Mouse (Mus musculus) hindbrain, embryonic 16.5 days (tissue): ENCODE results near the gene Samd4b. TPM values are rescaled to one million over a fixed set of nuclear protein-coding genes. Genes with fewer than 3 reads are reported as not detected.
A peak's percentile ranks its signal among the peaks of the same experiment; 100 is the strongest.

Experiments used
- ATAC-seq: fragments of 200-750 bp; cut with Nextera tagmentation; 2 replicates; pipeline ENCODE4 v1.8.0; 2017; ENCODE audit warnings: moderate TSS enrichment, moderate library complexity
- H3K27ac ChIP-seq: fragments of 300-500 bp; sonication (generic); 2 replicates; pipeline ENCODE4 v1.5.1; 2014; ENCODE audit warnings: low read depth, mild to moderate bottlenecking, control low read depth, low read length, moderate library complexity
- H3K27me3 ChIP-seq: fragments of 300-500 bp; sonication (generic); replicated peaks from 2 replicates; pipeline ENCODE4 v1.6.1; 2014; ENCODE audit warnings: low read length; ENCODE audit not compliant: control insufficient read depth, insufficient read depth
- H3K36me3 ChIP-seq: fragments of 300-500 bp; sonication (generic); 2 replicates; pipeline ENCODE4 v1.6.1; 2014; ENCODE audit warnings: mild to moderate bottlenecking, low read length, moderate library complexity, mixed read lengths; ENCODE audit not compliant: control insufficient read depth, insufficient read depth
- H3K4me1 ChIP-seq: fragments of 300-500 bp; sonication (generic); 2 replicates; pipeline ENCODE4 v1.6.1; 2014; ENCODE audit warnings: low read depth, low read length; ENCODE audit not compliant: control insufficient read depth, insufficient read depth
- H3K4me2 ChIP-seq: fragments of 300-500 bp; sonication (generic); 2 replicates; pipeline ENCODE4 v1.6.1; 2014; ENCODE audit warnings: mild to moderate bottlenecking, low read length, control low read depth, moderate library complexity
- H3K4me3 ChIP-seq: fragments of 300-500 bp; sonication (generic); 2 replicates; pipeline ENCODE4 v1.5.1; 2014; ENCODE audit warnings: mild to moderate bottlenecking, low read length, control low read depth, moderate library complexity
- H3K9ac ChIP-seq: fragments of 300-500 bp; sonication (generic); 2 replicates; pipeline ENCODE4 v1.6.1; 2014; ENCODE audit warnings: low read depth, mild to moderate bottlenecking, control low read depth, low read length, moderate library complexity
- H3K9me3 ChIP-seq: fragments of 300-500 bp; sonication (generic); 2 replicates; pipeline ENCODE4 v1.6.1; 2014; ENCODE audit warnings: mild to moderate bottlenecking, low read length, moderate library complexity; ENCODE audit not compliant: control insufficient read depth
- whole genome bisulfite sequencing: fragments of 180-500 bp; shearing (Covaris S2); extraction: QIAGEN DNeasy Blood & Tissue Kit; methylation state at CpG from one replicate; pipeline ENCODE4 v1.1.7; 2014; 5-methylcytosine and 5-hydroxymethylcytosine counted together
- polyA plus RNA-seq: library from polyadenylated mRNA; unstranded; fragments of >200 nt; fragmentation: Nextera tagmentation; extraction: Ambion mirVana; gene quantifications from 2 replicates; pipeline ENCODE4 v1.2.1, GENCODE M21; 2015

Samd4b gene
- 11.1 and 23.4 TPM in 2 replicates for polyA plus RNA-seq

GRCm38 (mm10) chr7:28597642-28598446 is at the start of gene Samd4b, which contains the start of gene Pak4:
Gene Samd4b, minus strand, starts transcription at chr7:28598144.
Gene Pak4, minus strand, starts transcription at chr7:28598185.
- ATAC-seq: peak; percentile 94
- peaks cover 29% of the 10 kb centered on the region for H3K4me1 ChIP-seq
- H3K27me3 ChIP-seq: no peaks in the 10 kb centered on the region
- peak within 1 kb of the TSS; percentile 91 for H3K4me2 ChIP-seq
- under 1% methylated on average over 66 of the region's 66 CpGs for WGBS
- H3K27ac ChIP-seq: peak within 1 kb of the TSS; percentile 87
- no peaks in the 10 kb centered on the region for H3K36me3 ChIP-seq
- H3K9me3 ChIP-seq: no peaks in the 10 kb centered on the region
- peak within 1 kb of the TSS; percentile 71 for H3K4me3 ChIP-seq
- peak within 1 kb of the TSS; percentile 80 for H3K9ac ChIP-seq

GRCm38 (mm10) chr7:28647016-28647415 is 49.1 kb upstream of the Samd4b start:
- Histone ChIP-seq H3K9ac (no peak overlapping the region), H3K27me3 (no peaks in the 10 kb centered on the region), H3K4me3 (no peak overlapping the region), H3K27ac (no peak overlapping the region), H3K9me3 (no peaks in the 10 kb centered on the region), H3K4me1 (no peaks in the 10 kb centered on the region), H3K36me3 (no peaks in the 10 kb centered on the region), H3K4me2 (no peak overlapping the region)
- WGBS: 57% methylated on average over 7 of the region's 7 CpGs
- no peak for ATAC-seq

GRCm38 (mm10) chr7:28645947-28646475 is 48.1 kb upstream of the Samd4b start:
- H3K9ac ChIP-seq: no peak overlapping the region
- H3K4me2 ChIP-seq: no peak overlapping the region
- ATAC-seq: no peak
- no peaks in the 10 kb centered on the region for H3K27me3 ChIP-seq
- no peaks in the 10 kb centered on the region for H3K36me3 ChIP-seq
- WGBS: 84% methylated on average over 2 of the region's 2 CpGs
- no peak overlapping the region for H3K4me3 ChIP-seq
- no peak overlapping the region for H3K27ac ChIP-seq
- H3K4me1 ChIP-seq: no peaks in the 10 kb centered on the region
- no peaks in the 10 kb centered on the region for H3K9me3 ChIP-seq

GRCm38 (mm10) chr7:28645366-28645765 is 47.4 kb upstream of the Samd4b start:
- 43% methylated on average over 6 of the region's 6 CpGs for WGBS
- Histone ChIP-seq H3K27me3 (no peaks in the 10 kb centered on the region), H3K9ac (no peak overlapping the region), H3K4me1 (no peaks in the 10 kb centered on the region), H3K9me3 (no peaks in the 10 kb centered on the region), H3K36me3 (no peaks in the 10 kb centered on the region), H3K27ac (no peak overlapping the region), H3K4me3 (no peak overlapping the region), H3K4me2 (no peak overlapping the region)
- no peak for ATAC-seq

- Histone ChIP-seq H3K9ac (no peak overlapping the region), H3K4me2 (no peak overlapping the region), H3K27ac (no peak overlapping the region), H3K4me1 (no peaks in the 10 kb centered on the region), H3K4me3 (no peak overlapping the region), H3K36me3 (no peaks in the 10 kb centered on the region), H3K9me3 (no peaks in the 10 kb centered on the region), H3K27me3 (no peaks in the 10 kb centered on the region)
- no peak for ATAC-seq
- 85% methylated on average over 8 of the region's 8 CpGs for WGBS
Measured at GRCm38 (mm10) chr7:28641546-28641945, 43.6 kb upstream of the Samd4b start.

GRCm38 (mm10) chr7:28637511-28637910 is 39.6 kb upstream of the Samd4b start:
- Histone ChIP-seq H3K9ac (no peak overlapping the region), H3K9me3 (no peaks in the 10 kb centered on the region), H3K27me3 (no peaks in the 10 kb centered on the region), H3K36me3 (no peaks in the 10 kb centered on the region), H3K4me3 (no peak overlapping the region), H3K27ac (no peak overlapping the region), H3K4me1 (no peaks in the 10 kb centered on the region), H3K4me2 (no peak overlapping the region)
- no peak for ATAC-seq
- 22% methylated on average over 8 of the region's 8 CpGs for WGBS

GRCm38 (mm10) chr7:28634128-28634527 is 36.2 kb upstream of the Samd4b start:
- no peak for ATAC-seq
- H3K36me3 ChIP-seq: no peaks in the 10 kb centered on the region
- no peak overlapping the region for H3K4me3 ChIP-seq
- peaks cover 15% of the 10 kb centered on the region for H3K27me3 ChIP-seq
- no peak overlapping the region for H3K4me2 ChIP-seq
- WGBS: 82% methylated on average over 4 of the region's 4 CpGs
- peaks cover 8% of the 10 kb centered on the region; the same call in 1 of the 2 replicates for H3K4me1 ChIP-seq
- no peak overlapping the region for H3K27ac ChIP-seq
- H3K9ac ChIP-seq: no peak overlapping the region
- H3K9me3 ChIP-seq: no peaks in the 10 kb centered on the region

GRCm38 (mm10) chr7:28631073-28631472 is 33.1 kb upstream of the Samd4b start, which contains the start of gene Acp7:
Gene Acp7, minus strand, starts transcription at chr7:28631332.
- H3K27me3 ChIP-seq: peaks cover 22% of the 10 kb centered on the region
- no peak for ATAC-seq

GRCm38 (mm10) chr7:28624791-28625190 is 26.8 kb upstream of the Samd4b start:
- Histone ChIP-seq H3K4me2 (no peak overlapping the region), H3K4me1 (no peaks in the 10 kb centered on the region), H3K36me3 (no peaks in the 10 kb centered on the region), H3K4me3 (no peak overlapping the region), H3K27ac (no peak overlapping the region), H3K9ac (no peak overlapping the region), H3K27me3 (peaks cover 12% of the 10 kb centered on the region), H3K9me3 (no peaks in the 10 kb centered on the region)
- WGBS: 82% methylated on average over 5 of the region's 5 CpGs
- ATAC-seq: no peak

More at GRCm38 (mm10) chr7:28631073-28631472, 33.1 kb upstream of the Samd4b start, which contains the start of gene Acp7:
- WGBS: 26% methylated on average over 10 of the region's 10 CpGs
- H3K4me2 ChIP-seq: peak within 1 kb of the TSS; percentile 71
- no peaks in the 10 kb centered on the region for H3K9me3 ChIP-seq
- H3K36me3 ChIP-seq: no peaks in the 10 kb centered on the region
- H3K4me3 ChIP-seq: peak within 1 kb of the TSS; percentile 38
- no peak within 1 kb of the TSS for H3K27ac ChIP-seq
- peak within 1 kb of the TSS; percentile 54 for H3K9ac ChIP-seq
- peaks cover 8% of the 10 kb centered on the region; the same call in 1 of the 2 replicates for H3K4me1 ChIP-seq
